Mouse (Mus musculus) brain, embryonic 18.5 days (tissue): ENCODE measurements around the gene Fxr1.
A peak's percentile ranks its signal among the peaks of the same experiment; 100 is the strongest.
"Not testable (repeated sequence)": the region's sequence is repeated elsewhere in the genome, so short reads cannot be mapped to it uniquely, and the experiment has no call there.

Experiments
- DNase-seq: peaks from one replicate; pipeline ENCODE4 v3.0.0-alpha.2; 2012; ENCODE audit warnings: low read depth, low spot score

Fxr1 gene

DNA sequence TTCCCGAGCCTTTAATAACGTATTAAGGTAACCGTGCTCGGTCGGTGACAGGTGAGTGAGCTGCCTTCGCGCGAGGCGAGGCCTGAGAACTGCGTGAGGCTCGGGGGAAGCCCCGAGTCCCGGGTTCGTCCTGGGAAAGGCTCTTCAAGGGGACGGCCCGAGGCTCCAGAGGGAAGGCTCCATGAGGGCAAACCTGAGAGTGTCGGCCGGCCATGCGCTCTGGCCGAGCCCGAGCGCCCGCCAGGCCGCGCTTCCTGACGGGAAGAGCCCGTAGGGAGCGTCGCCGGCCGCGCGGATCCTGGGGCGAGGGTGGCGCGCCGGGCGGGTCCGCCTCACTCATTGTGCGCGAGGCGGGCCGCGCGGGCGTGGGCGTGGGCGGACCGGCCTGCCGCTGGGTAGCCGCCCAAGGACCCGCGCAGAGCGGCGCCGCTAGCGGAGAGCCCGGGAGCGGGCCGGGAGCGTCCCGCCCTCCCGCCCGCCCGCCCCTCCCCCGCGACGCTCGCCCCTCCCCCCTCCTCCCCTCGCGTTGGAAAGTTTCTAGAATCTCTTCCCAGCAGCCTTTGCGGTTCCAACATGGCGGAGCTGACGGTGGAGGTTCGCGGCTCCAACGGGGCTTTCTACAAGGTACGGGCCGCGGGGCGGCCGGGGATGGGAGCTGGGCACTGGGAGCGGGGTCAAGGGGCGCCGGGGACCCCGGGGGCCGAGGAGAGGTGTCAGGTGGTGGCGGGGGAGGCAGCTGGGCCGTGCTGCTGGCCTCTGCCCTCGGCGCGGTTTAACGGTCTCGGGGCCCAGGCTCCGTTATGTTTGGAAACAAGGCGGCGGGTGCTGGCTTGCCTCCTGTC lies at the start of gene Fxr1:
Gene Fxr1 (plus strand): TSS at position 404 of the 842 bp plus-strand sequence.
- DNase-seq: peak; percentile 71

DNA sequence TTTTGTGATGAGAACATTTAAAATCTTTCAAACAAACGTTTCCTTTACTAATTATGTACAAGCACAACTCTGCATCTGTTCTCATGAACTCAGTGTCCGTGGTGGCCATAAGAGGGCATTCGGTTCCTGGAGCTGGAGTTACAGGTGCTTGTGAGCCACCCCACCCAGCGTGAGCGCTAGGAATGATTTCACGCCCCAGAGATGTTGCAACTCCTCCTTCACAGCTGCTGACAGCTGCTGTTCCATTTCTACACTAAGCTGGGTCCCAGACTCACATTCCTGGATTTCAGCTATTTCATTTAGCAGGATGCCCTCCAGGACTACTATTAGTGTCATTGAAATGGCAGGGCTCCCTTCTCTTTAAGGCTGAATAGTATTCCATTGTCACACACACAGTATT lies 40.3 kb upstream of the Fxr1 start:
- DNase-seq: no peak

DNA sequence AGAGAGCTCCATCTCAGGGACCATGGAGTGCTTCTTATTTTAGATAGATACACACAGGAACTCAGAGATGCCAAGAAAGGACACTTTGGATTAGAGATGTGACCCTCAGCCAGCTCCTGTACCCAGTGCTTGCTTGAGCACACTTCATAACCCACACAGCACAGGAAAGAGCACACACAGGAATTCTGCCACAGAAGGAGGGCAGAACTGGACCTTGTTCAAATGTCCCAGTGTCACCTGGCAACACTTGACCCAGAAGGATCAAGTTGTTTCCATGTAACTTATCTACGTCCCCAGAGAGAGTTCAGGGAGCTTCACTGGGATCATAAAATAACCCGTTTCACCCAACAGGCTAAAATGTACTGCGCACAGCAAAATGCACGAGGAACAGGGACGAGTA lies 37.0 kb upstream of the Fxr1 start:
- no peak for DNase-seq

DNA sequence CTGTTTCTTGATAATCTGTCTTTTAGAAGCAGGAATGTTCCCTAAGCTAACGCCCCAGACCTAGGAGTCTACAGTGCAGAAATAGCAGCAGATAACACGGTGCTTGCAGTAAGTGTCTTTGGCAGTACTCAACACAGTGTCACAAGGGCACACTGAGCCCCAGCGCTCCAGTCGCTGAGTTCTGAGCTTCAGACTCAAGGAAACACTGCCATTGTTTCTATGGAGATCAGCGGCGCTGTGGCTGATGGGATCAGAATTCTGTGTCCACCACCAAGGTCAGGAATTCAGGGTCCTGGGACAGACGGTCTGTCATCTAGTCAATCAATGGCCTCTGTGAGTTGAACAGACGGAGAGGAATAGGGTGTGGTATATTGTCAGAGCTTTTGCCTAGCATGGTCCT lies 30.4 kb upstream of the Fxr1 start:
- no peak for DNase-seq

DNA sequence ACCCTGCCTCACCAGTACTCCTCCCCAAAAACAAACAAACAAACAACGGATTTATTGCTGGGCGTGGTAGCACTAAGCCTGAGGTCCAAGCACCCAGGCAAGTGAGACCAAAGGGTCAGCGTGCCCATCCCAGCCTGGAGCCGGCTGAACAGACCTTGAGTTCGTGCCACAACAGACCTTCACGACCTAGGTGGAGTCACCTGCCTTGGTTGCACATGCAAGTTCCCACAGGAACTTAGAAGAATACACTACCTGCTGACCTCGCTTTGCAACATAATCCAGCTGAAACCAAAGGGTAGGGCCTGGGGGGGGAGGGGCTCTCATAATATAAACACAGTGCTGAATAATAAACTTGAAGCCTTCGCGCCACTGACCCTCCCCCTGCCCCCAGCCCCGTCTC lies 29.3 kb upstream of the Fxr1 start:
- DNase-seq: no peak

DNA sequence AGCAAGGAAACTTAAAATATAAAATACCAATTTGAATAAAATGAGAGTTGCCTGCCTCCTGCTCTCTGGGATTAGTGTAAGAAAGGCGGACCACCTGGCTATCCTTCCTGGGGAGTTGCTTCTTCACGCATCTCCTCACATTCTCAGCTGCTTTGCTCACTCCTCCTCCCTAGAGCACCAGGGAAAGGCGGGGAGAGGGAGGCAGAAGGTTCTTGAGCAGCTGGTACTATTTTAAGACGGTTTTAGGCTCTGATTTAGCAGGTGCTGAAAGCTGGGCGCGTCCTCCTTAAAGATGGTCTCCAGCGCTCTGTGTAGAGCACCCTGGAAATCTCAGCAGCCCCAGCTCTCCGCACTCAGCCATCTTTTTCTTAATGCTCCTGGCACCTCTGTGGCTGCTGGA lies 28.8 kb upstream of the Fxr1 start:
- no peak for DNase-seq

DNA sequence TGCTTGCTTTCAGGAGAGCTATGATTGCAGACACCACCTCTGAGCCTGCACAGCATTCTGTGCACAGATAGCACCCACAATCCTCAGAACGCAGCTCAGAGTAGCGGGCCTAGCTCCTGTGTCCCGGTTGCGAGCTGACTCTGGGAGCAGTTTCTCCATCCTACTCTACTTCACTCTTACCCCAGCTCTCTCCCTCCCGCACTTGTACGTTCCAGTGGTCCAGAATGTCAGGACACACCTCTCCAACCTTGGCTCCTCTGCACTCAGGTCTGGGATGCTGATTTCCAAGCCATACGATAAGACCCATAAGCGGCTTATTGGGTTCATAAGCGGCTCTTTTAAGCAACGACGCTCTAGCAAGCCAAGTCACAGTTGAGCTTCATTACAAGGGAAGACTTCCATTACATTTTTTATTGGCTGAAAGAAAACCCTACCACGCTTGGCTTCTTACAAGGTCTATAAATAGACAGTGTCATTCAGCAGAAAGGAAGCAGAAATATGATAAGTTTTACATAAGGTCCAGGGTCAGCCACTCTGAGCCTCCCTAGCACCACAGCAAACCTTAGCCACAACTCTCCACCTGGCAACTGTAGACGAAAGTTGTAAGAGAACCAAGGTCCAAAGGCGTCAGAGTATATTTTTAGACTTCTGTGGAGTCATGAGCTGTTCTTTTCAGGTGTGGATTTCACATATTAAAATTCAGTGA lies 26.2 kb upstream of the Fxr1 start:
- DNase-seq: no peak

DNA sequence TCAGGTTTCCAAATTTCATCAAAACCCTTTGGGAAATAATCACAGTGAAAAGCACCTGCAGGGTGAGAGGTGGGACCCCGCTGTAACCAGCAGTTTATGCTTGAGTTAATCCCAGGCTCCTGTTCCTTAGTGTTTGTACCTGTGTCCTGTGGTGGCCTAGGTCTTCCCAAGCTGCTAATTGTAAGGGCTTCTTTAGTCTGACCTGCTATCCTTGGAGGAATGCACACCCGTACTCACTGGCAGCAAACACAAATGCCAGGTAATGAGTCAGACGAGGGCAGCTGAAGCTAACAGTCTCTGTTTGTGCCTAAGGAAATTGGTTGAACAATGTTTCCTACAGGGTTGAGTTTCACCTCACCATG lies 25.6 kb upstream of the Fxr1 start:
- DNase-seq: no peak

DNA sequence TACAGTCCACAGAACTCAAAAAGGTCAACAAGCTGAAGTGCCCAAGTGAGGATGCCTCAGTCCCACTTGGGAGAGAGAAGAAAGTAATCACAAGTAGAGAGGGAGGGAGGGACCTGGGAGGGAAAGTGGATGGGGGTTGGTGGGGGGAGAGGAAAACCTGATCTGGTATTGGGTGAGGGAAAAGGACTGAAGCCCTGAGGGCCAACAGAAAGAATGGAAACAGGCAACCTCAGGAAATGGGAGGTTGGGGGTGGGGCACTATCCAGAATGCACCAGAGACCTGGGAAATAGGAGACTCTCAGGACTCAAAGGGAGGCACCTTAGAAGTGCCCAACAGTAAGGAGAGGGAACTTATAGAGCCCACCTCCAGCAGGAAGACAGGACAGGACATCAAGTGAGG lies 18.1 kb upstream of the Fxr1 start:
- not testable (repeated sequence) for DNase-seq

DNA sequence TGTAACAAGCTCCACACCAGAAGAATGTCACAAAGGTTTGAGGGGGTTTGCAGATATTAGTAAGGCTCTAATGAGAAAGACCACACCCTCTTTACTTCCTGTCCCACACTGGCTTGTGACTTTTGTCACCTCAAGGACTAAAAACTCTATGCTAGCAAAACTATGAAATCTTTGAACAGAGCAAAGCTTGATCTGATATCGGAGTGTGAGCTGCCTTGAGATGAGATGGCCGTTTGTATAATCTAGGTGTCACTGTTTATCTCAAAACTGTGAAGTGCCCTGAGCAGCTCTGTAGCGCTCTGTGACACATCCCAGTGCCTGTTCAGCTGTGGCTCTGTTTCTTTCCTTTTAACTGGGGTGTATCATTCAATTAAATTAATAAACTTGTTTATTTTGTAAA lies 15.9 kb upstream of the Fxr1 start:
- DNase-seq: no peak

DNA sequence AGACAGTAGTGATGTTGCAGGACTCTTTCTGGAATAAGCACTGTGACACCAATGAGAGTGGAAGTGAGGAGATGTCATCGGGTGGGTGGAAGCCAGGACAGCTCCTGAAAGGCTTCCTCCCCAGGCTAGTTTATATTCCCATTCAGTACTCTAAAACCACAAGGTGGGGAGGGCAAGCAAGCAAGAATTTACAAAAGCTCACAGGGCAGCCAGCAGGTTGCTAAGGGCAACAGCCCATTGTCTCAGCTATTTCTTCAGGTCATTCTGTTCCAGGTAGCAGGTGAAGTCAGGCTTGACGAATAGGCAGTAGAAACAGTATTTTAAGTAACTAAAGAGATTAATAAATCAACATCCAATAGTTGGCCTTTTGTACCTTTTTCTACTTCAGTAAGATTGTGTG lies 13.4 kb upstream of the Fxr1 start:
- DNase-seq: no peak

DNA sequence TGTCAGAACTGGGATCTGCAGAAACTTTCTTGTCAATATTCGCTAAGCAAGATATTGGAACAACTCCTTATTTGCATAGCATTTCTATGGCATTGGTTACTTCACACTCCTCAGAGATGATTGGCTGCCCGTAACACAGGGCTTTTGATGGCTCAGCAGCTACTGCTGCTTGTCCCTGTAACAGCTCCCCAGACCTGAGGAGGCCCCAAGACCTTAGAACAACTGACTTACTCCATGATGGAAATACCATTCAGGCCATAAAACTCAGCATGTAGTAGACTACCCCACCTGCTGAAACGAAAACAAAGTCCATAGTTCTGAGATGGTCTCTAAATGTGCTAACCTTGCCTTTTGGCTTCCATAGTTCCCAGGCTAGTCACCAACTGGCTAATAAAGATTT lies 12.9 kb upstream of the Fxr1 start:
- DNase-seq: no peak

DNA sequence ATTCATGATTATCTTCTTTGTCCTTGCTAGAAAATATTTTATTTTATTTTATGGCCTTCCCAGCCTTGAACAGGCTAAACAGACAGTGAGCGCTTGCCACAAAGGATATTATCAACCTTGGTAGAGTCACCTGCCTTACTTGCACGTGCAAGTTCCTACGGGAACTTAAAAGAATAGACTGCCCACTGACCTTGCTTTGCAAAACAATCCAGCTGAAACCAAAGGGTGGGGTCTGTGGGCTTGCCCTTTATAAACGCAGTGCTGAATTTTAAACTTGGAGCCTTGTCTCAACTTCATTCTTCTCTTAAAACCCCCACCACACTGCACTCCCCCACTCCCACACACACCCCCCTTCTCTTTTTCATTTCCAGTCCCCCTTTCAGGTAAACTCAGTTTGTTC lies 12.1 kb upstream of the Fxr1 start:
- DNase-seq: no peak

DNA sequence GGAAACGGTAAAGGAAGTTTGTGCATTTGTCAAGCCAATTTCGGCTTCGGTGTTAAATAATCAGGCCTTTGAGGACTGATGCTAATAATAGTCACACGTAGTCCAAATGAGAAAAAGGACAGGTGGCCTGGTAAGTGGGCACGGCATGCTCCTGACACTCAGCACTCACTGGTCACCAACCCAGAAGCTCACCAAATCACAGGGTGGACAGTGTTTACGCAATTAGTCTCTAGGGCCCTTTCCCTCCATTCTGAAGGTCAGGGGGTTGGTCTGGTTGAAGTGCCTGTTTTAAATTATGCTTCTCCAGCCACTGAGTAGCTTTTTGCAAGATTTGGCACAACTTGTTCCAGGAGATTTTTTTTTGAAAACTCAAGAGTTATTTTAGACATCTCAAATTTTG lies 11.6 kb upstream of the Fxr1 start:
- no peak for DNase-seq

DNA sequence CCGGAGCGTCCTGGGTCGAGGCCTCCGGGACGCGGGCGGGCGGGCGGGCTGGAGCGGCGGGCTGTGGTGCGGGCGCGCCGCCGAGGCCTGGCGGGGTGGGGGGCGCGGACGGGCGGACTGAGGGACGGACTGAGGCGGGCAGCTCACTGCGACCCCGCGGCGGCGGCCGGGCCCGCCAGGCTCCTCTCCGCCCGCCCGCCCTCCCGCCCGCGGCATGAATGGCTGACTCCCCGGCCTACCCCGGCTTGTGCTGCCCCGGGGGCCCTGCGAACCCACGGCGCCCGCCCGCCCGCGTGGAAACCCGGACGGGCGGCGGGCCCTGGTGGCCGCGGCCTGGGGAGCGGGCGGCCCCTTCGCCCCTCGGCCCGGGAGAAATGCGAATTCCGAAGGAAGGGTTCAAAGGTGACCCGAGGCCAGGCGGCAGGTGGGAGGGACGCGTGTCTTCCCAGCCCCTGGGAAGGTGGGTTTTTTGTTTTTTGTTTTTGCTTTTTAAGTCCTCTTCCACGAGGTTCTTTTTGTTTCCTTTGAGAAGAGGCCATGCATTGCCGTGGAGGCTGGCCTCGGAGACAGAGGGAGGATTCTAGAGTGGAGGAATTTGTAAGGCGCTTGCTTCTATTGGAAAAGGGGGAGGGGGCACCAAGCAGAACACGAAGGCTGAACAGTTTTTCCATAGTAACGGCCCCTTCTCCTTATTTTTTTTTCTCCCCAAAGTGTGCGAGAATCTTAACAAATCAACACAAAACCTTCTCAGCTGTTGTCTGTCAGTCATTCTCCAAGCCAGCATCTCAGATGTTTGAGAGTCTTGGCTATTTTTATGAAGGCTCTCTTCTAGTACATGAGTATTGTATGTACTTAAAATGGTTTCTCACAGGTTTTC lies 877 bp downstream of the Fxr1 start:
- DNase-seq: no peak

DNA sequence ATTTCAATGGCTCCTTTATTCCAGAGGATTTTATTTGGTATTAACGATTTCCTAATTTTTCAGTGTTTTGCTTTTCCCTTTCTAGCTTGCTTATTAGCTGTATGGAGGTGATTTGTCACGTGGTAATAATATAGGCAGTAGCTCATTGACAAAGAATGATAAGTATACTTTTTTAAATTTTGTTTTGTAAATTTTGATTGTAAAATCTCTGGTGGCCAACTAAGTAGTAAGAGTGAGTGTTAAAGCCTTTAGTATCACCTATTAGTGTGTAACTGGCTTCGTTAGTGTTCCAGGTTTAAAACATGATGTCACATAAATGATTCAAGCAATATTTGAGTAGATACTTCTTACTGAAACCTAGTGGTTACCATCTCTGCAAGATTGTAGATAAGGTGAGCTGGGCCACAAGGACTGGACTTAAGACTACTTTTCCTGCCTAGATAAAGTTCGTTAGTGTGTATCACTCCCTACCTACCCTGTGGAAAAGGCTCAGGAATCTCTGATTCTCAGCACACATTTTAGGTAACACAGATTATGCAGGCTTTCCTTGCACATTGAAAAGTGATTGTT lies 1.6 kb downstream of the Fxr1 start:
- DNase-seq: no peak

DNA sequence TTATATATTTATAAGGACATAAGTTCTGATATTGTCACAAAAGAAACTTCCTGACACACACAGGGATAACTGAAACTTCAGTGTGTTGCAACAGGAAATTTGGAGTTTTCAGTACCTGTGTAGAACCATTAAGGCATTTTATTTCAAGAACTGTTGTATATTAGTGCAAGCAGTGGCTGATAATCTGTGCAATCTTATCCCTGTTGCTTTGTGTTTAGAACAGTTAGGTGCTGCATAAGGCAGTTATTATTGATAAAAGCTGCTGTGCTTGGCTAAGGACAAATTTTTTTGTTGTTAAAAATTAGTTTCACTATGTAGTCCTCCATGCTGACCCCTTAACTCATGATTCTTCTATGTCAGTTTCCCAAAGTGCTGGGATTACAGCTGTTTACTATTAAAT lies 9.2 kb downstream of the Fxr1 start:
- no peak for DNase-seq

DNA sequence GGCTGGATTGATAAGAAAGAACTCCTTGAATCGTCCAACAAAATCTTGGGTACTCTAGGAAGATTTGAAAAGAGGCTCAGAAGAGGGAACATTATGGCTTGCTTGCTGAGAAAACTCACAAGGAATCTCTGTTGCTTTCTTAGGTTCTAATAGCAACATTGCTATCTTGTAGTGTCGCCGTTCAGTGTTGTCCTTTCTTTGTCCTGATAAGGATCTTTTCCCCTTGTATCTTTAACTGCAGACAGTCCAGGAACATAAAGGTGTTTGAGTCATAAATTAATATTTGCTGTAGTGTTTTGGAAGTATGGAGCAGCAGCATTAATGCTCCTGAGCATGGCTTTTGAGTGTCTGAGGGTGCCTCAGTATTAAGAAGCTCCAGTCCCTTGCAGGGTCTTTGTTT lies 10.9 kb downstream of the Fxr1 start:
- DNase-seq: no peak

DNA sequence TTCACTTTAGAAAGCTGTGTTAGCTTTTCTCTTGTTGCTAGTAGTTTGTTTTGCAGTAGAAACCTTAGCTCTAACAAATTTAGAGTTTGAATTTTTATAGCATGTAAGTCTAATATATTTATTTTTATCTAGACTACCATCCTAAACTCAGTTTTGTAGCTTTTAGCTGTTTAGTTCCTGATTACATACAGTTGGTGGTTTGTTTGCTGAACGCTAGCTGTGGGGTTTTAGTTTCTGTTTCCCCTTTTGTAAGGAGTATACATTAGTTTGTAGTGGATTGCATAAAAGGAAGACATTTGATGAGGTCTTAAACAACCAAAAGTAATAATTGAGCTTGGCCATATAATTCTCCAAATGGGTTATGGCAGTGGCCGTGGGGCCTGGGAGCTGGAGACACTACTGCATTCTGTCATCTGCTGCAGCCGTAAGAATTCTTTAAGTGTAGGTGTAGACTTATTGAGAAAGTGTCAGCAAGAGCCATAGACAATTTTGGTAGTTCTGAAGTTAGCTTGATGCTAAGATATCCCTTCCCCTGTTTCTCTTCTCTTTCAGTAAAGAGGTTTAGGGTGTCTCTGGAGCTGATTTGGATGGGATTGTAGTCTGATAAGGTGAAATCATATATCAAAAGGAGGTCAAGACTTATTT lies 14.1 kb downstream of the Fxr1 start:
- DNase-seq: no peak

DNA sequence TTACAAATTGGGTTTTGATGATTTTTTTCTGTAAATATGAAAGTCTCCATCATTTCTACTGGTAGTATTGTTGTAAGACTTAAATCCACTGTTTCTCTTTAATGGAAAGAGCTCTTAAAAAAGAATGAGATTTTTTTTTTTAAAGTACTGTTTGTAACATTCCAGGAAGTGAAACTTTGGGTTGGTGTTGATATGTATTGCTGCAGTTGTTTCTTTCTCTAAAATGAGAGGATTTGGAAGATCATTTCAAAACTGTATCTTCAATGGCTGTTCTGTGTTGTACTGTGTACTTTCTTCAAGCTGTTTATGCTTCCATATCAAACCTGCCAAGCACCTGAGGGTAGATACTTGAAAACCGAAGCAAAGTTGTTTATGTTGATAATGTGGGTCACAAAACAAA lies 15.1 kb downstream of the Fxr1 start:
- DNase-seq: no peak

DNA sequence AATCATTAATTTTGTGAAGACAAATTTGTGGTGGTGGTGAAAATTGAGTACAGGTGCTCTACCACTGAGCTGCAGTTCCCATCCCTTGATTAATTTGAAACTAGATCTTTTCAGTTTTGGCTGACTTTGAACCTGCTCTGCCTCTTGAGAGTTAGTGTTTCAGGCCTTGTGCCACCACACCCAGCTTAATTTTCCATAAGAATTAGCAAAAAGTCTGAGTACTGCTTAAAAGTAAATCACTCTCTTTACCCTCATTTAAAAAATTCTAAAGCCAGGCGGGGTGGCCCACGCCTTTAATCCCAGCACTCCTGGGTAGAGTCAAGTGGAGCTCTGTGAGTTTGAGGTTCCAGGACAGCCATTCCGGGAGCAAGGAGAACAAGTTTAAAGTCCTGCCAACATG lies 16.0 kb downstream of the Fxr1 start:
- no peak for DNase-seq

DNA sequence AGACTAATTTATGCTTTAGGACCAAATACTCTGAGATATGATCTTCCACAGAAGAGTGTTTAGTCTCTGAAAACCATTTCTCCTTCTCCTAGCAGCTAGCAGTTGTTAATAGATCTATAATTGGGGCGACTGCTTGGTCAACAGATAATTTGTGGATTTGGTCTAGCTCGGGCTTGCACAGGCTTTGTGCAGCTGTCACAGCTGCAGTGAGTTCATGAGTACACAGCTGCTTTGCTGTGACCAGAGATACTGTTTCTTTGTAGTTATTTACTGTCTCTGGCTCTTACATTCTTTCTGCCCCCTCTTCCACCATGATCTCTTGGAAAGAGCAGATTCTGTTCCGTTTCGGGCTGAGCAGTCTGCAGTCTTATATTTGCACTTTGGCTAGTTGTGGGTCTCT lies 22.2 kb downstream of the Fxr1 start:
- no peak for DNase-seq
